Mouse (Mus musculus) embryo, embryonic 11.5 days (tissue): ENCODE results near the gene Slc35f2.

Experiments
- DNase-seq: peaks from one replicate; pipeline ENCODE4 v3.0.0-alpha.2; 2012; ENCODE audit warnings: low read depth, low spot score

Slc35f2 gene

DNA sequence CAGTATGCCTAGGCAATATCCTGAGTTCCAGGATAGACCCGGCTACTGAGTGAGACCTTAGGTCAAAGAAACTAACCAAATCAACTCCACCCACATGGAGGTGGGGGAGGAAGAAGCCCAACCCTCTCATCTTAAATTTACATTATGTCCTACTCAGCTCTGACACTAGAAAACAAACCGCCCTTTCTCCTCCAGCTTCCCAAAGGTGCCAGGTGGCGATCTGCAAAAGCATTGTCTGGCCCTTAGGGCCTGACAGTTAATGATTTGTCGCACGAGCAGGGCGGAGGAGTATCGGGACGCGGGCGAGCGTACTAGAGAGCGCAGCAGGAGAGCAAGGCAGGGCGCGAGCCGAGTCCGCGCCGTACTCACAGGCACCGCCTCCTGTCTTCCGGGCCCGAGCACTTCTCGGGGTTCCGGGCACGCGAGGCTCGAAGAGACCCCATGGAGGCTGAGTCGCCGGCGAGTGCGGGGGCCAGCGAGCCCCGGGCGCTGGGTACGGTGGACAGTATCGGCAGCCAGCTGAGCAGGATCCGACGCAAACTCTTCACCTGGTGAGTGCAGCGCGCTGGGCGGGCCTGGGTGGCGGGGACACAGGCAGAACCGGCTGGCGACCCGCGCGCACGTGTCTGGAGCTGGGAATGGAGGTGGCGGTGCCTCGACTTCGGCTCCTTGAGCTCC, at the start of gene Slc35f2:
Gene Slc35f2, plus strand, starts transcription at position 195 of the 678 bp plus-strand sequence.
- DNase-seq: peak; percentile 22

DNA sequence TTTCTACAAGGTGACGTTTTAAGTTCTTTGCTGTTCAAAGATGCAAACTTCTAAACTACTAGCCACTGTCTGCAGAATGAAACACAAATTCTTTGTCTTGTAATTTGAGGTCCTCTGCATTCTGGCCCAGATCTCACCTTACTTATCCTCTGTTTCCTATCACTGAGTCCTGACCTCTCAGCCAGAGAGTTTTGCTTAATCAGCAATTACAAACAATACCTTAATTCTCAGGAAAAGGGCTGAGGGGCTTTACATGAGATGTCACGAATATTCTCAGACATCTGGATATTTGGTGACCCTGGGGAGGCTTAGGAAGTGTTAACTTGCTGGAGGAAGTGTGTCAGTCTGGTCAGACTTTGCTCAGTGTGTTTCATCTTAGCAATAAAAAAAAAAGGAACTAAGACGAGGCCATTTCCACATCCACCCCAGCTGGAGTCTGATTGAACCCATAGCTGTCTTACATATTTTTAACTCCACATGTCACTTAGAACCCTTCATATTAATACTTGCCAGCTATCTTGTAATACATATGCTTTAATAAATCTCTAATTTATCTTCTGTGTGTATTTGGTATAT, 30.4 kb upstream of the Slc35f2 start:
- DNase-seq: no peak

DNA sequence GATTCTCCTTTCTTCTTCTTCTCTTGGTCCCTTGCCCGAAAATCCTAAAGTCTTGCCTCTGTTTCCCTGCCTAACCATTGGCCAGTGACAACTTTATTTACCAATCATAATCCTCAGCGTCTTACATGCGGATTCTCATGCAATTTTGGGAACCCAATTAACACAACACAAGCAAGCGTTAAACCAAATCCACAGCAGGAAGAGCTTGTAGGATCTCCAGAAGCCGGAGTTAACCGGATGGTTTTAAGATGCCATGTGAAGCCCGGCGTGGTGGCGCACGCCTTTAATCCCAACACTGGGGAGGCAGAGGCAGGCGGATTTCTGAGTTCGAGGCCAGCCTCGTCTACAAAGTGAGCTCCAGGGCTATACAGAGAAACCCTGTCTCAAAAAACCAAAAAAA, 20.9 kb upstream of the Slc35f2 start:
- no peak for DNase-seq

DNA sequence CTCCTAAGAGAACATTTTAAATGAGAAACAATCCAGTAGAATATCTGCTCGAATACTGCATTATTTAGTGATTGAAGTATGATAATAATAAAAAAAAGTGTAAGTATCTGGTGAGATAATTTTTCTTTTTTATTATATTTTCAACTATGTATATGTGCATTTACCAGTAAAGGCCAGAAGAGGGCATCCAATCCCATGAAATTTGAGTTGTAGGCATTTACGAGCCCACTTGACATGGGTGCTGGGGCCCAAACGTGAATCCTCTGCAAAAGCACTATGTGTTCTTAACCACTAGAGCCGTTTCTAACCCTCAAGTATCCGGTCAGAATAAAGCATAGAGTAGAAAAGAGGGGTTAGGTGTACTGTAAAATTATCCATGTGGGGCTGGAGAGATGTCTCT, 20.4 kb upstream of the Slc35f2 start:
- no peak for DNase-seq

DNA sequence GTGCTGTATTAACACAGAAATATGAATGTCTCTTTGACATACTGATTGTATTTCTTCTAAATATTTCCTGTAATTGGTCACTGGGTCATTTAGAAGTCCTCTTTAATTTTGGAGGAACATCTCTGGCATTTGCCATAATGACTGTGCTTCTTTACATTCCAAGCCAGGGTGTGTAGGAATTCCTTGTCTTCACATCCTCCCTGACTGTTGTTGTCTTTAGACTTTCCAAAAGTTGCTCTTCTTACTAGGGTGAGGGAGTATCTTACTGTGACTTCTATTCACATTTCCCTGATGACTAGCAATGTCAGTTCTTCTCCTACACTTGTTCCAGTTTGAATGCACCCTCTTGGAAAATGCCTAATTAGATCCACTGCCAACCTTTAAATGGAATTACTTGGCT, 16.5 kb upstream of the Slc35f2 start:
- DNase-seq: no peak

DNA sequence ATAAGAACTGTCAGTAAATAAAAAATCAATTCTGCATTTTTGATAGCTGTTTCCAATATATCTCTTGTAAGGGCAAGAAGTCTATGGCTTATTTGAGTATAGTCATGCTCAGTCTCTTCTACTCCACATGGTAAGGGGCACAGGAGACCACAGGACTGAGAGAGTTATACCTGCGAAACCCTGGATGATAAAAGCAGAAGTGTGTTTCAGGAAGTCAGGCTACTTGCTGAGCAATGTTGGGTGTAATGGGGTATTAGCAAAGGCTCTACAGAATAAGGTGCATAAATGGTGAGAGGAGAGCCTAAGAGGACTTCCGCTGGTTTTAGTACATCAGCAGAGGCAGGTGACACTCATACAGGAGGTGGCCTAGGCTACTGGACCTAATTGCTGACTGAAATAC, 13.2 kb upstream of the Slc35f2 start:
- DNase-seq: no peak

DNA sequence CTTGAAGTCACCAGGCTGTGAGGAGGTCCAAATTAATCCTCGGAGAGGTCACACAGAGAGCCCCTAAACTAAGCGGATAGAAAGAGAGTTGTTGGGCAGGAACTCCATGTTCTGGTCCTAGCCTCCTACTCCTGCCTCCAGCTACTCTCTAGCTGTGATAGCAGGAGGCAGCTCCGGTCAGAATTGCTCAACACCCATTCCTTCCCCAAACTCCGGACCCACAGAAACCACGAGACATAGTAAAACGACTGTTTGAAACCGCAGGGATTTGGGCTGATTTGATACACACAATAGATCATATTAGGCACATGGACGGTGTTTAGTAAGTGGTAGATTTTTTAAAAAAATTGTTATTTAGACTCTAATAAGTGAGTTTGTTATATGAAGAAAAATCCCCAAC, 6.6 kb upstream of the Slc35f2 start:
- DNase-seq: no peak

DNA sequence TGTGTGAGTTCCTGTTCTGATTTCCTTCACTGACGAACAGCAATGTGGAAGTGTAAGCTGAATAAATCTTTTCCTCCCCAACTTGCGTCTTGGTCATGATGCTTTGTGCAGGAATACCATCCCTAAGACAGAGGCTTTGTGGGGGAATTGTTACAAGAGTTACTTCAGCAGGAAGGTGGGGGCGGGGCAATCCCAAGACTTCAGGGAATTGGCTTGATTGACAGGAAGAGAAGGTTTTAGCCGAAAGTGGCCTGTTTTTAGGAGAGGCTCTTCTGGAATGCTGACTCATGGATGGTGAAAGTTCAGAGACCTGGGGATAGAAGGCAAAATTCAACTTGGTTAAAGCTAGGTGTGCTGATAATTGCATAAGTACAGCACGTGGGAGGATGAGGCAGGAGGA, 2.9 kb upstream of the Slc35f2 start:
- no peak for DNase-seq

DNA sequence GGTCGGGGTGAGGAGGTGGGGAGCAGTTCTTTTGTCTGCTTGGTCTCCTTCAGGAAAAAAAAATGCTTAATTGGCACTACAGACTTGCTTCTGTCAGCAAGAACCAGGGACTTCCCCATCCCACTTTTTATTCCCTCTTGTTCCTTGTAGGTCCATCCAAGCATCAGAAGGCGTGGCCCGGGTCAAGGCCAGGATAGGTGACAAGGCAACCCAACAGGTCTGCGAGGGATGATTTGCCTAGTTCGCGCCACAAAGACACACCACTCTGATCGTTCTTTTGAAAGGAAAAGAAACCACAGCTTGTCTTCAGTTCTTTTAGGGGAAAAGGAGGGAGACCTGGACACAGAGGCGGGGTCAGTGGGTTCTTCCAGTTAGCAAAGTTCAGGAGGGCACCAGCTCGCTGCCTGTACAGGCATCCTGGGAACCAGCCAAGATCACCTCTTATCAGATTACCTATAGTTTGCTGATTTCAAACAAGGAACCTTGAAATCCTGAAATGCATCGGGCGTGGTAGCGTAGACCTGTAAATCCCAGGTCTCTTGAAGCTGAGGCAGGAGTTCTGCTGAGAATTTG, 481 bp upstream of the Slc35f2 start:
- no peak for DNase-seq

DNA sequence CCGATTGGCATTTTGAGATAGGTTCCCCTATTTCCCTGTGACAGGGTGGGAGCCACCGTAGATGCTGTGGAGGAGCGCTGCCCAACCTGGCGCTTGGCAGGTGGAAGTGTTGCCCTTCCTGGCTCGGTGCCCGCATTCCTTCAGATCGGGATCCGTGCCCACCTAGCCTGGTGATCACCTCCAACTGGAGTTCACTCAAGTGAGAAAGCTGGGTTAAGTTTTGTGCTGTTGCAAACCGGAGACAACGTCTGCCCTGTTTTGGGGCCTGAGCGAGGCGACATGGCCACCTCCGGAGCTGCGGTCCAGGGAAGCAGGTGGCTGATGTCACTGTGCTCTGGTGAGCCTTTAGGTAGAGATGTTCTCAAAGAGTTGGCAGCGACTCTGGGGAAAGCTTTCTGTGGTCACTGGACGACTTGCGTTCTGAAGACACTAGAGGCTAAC, 803 bp downstream of the Slc35f2 start:
- no peak for DNase-seq

DNA sequence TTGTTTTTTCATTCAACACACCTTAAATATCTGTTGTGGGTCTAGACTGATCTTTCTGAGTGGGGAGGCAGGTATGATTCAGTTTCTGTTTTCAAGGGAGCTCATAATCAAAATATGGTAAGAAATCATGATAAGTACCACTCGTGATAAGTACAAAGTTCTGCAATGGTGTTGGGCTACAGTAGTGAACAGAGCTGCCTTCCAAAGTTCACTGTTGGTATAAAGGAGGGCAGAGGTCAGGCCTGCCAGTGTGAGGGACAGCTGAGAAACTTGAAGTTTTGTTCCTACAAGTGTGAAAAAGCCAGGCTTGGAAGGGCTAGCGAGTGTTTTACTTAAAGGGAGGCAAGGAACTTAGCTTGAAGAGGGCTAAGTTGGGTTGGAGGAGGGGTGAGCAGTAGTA, 4.2 kb downstream of the Slc35f2 start:
- DNase-seq: no peak

DNA sequence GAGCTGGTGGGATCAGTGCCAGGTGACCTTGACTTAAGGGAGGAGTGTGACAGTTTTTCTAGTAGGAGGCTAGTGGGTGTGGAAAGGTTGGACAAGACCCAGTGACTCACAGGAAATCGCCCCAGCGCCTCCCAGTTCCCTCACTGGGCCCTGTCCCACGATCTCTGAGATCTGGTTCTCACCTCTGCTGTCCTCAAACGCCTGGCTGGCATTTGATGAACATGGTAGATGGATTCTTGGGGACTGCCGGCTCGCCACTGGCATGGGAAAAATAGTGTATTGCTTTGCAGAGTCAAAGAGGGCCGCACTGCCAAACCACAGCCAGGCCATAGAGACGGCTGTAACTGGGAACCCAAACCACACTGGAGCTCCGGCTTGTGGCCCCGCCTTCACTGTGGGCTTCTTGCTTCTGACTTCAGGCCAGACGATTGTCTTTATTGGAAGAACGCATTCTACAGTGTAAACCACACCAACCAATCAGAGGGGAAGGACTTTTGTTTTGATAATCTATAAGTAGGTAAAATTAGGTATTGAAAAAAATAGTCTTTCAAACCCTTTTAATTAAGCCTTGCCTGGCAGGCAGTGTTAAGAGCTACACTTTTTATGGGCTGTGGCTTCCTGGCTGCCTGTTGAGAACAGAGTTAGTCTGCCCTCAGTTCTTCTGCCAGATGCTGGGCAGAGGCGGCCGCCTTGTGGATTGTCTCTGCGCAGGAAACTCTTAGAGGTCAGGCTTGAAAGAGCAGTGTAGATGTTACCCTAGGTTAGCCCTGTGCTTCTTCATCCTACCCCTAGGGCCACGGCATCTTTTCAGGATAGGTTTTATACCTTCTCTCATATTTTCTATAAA, 15.4 kb downstream of the Slc35f2 start:
- DNase-seq: no peak

DNA sequence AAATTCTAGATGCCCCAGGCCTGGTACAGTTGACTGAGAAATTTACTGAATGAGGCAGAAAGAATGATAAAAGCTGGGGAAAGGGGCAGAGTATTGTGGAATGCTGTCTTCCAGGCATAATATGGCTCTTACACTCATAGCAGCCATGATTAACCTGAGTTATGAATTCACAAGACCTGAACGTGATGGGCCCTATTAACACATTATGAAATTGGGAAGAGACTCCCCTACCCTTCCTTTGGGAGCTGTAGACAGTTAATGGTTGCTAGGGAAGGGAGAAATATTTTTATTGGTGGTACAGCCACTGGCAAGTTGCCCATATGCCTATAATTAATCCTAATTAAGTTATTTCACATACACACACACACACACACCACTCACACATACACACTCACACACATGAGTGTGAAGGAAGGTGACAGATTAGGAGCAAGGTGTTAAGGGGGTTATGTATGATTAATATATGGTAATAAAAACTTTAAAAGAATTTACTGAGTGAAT, 22.5 kb downstream of the Slc35f2 start:
- DNase-seq: no peak

DNA sequence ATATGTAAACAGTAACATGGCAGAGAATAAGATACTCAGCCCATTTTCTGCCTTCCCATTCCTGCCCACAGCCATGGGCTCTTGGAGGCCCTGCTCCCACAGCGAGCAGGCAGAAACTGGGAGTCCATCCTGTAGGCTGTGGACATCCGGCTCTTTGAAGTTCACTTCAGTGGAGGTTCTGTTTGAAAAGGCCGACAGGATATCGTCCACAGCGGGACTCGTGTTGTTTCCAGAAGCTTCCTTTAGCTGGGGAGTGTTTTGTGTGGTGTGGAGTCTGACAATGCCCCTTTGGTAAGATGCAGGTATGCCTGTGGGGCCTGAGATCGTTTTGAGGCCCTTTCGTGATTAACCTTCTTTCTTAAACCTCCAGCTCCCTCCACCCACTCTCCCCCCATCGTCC, 23.2 kb downstream of the Slc35f2 start:
- DNase-seq: no peak

DNA sequence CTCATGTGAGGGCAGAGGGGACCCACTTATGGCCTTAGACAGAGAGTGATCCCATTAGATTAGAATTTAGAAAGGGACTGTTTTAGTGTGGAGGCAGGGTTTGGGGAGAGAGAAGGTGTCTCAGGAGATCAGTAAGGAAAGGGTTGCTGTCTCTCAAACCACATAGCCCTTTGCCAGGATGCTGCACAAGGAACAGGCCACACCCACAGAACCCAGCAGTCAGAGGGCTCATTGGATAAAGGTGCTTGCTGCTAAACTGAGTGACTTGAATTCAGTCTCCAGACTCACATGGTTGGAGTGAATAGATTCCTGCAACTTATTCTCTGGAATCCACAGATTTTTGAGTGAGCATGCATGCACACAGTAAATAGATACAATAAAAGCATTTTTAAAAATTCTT, 24.0 kb downstream of the Slc35f2 start:
- DNase-seq: no peak

DNA sequence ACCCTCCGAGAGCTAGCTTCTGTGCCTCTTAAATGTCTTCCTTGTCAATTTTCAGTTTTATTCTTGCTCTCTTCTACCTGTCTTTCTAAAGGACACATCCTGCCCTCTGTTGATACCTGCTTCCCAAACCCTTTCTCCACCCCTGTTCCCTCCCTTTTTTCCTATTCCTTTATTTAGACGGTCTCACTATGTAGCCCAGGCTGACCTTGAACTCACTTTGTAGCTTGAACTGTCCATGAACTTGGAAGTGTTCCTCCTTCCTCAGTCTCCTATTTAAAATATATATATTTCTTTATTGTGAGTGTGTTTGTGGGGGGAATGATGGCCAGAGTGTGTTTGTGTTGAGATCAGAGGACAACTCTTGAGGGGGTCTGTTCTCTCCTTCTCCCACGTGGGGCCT, 25.0 kb downstream of the Slc35f2 start:
- DNase-seq: no peak

DNA sequence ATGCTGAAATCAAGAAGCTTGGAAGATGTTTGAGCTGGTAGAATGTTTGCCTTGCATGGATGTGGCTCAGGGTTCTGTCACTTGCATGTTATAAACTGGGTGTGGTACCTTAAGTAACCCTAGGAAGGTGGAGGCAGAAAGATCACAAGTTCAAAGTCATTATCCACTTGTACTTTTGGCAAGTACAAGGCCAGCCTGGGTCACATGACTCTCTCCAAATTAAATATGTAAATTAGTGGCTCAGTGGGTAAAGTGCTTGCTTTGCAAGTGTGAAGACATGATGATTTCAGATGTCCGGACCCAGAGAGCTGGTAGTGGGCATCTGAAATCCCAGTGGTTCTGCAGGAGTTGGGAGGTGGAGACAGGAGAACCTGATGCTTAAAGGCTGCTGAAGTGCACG, 25.8 kb downstream of the Slc35f2 start:
- DNase-seq: no peak

DNA sequence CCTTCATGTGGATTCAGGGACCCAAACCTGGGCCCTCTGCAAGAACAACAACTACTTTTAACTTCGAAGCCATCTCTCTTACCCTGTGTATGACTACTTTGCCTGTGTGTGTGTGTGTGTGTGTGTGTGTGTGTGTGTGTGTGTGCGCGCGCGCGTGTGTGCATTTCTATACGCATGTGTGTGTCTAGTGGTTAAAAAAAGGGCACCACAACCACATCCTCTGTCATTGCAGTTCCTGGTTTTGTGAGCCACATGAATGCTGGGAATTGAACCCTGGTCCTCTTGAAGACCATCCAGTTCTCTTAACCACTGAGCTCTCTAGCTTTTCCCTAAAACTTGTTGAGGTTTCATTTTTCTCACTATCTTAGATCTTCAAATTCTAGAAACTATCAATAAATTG, 31.6 kb downstream of the Slc35f2 start:
- no peak for DNase-seq

DNA sequence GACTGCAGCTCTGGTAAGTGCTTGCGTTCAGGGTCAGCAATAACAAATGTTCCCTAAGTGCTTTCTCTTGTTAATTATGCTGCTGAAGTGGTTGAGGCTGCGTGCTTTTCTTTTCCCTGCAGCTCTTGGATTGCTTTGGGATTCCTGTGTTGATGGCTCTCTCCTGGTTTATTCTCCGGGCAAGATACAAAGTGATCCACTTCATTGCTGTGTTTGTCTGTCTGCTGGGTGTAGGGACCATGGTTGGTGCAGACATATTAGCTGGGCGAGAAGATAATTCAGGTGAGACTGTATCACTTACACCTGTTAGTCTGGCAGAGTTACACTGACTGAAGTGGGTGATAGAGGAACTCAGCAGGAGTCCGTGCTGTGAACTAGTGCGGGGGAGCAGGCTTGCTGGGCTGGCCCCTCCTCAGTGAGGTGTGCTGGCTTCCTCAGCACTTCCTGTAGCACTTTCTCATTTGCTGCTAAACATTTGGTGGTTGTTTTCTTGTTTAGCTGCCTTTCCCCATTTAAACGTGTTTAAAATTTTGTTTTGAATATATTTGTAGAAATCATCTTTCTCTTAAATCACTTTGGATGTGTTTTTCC, 35.3 kb downstream of the Slc35f2 start:
- DNase-seq: no peak

DNA sequence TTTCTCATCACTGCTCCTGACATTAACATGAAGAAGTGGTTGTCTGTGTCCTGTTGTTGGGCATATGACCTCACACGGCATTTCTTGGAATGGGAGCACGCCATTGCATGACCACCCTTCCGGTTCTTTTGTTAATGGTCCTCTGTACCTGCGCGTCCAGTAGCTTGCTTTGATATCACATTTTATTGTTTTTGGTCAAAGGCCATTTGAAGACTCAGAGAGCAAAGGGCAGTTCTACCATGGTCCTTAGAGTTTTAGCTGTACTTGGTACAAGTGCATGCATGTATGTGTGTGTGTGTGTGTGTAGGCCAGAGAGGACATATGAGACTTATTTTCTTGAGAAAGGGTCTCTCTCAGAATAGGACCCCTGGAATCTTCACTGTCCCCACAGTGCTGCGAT, 42.1 kb downstream of the Slc35f2 start:
- DNase-seq: no peak

DNA sequence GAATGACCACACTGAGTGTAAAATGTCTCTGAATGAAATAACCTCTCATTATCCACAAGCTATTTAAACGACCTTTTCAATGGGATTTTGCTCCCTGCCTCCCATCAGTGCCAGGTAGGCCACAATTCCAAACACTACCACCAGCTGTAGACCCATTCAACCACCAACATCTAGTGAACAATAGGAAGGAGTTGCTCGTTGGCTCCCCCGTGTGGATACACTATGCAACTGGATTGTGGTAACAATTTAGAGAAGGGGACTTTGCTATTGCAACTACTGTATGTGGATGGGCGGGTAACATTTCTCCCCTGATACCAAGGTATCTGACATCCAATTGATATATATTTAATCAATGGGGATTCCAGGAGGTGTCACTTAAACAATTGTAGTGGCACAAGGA, 47.4 kb downstream of the Slc35f2 start:
- no peak for DNase-seq

DNA sequence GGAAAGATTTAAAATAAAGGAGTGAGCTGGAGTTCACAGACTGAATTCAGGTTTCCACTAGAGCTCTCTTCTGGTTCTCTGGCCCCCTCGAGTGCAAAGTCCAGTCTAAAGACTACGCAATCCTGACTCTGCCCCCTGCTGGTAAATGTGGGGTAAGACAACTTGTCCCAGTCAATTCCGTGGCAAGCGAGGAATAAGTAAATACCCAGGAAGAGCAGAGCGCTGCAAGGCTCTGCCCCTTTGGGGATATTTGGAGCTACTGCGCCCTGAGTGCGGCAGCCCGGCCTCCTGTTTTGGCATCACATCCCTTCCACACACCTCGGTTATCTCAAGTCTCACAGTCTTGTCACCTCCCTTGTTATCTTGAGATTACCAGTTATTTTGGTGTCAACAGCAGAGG, 54.0 kb downstream of the Slc35f2 start:
- peak; percentile 44 for DNase-seq
